Mouse (Mus musculus) erythroblast, embryonic 14.5 days (primary cell): ENCODE results near the gene Stn1.

Experiments
- GATA1 ChIP-seq: IDR thresholded peaks from 2 replicates; pipeline ENCODE4 v1.6.1; 2012; ENCODE audit warnings: low read length, inconsistent platforms, mixed read lengths
- TAL1 ChIP-seq: IDR thresholded peaks from 3 replicates; pipeline ENCODE4 v1.6.1; 2012; ENCODE audit warnings: low read length, inconsistent platforms, mixed read lengths

DNA sequence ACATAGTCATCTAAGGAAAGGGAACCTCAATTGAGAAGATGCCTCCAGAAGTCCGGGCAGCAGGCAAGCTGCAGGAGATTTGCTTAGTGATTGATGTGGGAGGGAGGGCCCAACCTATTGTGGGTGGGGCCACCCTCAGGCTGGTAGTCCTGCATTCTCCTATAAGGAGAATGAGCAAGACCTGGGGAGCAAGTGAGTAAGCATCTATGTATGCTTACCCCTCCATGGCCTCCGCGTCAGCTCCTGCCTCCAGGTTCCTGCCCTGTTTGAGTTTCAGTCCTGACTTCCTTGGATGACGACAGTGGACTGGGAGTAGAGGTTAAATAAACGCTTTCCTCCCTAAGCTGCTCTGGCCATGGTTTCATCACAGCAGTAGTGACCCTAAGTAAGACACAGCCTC, 22.2 kb downstream of the Stn1 start:
- TF ChIP-seq TAL1 (no peak), GATA1 (no peak)
